Mouse (Mus musculus) spleen, postnatal 36 days (tissue): ENCODE measurements around the gene Il6ra.
"Not testable (repeated sequence)": the region's sequence is repeated elsewhere in the genome, so short reads cannot be mapped to it uniquely, and the experiment has no call there.

Experiments used
- DNase-seq, 2 experiments: peaks; one replicate each; pipeline ENCODE4 v3.0.0; 2022; ENCODE audit warnings: low spot score in 2 of 2, mixed read lengths in 1 of 2

The Il6ra gene

GRCm38 (mm10) chr3:89875781-89876180, 37.2 kb downstream of the Il6ra start:
- DNase-seq, result no peak

DNA sequence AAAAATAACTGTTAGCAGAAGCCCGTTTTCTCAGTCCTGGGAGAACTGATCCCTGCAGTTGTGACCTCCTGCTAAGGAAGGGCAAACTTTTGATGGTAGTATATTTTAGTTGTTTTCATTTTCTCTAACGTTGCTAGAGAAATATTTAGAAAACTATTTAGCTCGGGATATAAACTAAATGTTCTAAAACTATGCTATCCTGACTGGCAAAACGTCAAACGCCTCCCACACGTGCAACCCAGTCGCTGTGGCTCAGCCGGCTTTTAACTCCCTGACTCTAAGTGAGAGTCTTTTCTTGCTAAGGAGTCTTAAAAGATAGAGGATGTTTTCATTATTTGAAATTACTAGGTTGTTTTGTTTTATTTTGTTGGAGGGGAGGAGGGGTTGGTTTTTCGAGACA, 38.0 kb downstream of the Il6ra start:
- DNase-seq, result no peak

DNA sequence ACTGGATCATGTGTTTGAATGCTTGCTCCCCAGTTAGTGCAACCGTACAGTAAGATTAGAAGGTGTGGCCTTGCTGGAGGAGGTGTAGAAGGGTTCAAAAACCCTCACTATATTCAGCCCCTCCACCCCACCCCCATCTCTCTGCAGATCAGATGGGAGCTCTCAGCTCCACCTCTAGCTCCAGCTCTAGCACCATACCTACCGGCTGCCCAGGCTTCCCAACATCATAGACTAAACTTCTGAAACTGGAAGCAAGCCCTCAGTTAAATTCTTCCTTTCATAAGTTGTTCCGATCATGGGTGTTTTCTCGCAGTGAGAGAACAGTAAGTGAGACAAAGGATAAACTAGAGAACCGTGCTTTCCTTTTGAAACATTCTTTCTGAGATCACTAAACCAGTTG, 38.9 kb downstream of the Il6ra start:
- DNase-seq, result no peak

DNA sequence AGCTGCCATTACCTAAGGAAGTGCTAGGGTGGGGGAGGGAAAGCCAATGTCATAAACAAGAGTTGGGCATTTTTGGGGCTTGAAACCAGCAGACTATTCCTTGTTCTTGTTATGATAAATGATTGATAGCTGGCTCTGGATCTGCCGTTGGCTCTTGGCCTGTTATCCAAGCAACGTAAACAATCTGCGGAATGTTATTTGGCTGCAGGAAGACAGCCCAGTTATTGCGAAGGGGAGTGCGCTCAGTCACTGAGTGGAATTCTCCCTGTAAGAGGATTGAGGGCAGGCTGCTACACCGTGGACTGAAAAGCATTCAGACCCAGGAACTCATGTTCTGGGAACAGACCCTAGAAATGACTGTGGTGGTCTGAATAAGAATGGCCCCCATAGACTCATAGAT, 40.3 kb downstream of the Il6ra start:
- no peak for DNase-seq

- peak; percentile 69 to 71 for DNase-seq
Measured at GRCm38 (mm10) chr3:89872209-89872608, 40.8 kb downstream of the Il6ra start.

- DNase-seq, result no peak
Measured at GRCm38 (mm10) chr3:89871339-89871914, 41.6 kb downstream of the Il6ra start.

GRCm38 (mm10) chr3:89870472-89871271, 42.3 kb downstream of the Il6ra start:
- DNase-seq, result no peak

DNA sequence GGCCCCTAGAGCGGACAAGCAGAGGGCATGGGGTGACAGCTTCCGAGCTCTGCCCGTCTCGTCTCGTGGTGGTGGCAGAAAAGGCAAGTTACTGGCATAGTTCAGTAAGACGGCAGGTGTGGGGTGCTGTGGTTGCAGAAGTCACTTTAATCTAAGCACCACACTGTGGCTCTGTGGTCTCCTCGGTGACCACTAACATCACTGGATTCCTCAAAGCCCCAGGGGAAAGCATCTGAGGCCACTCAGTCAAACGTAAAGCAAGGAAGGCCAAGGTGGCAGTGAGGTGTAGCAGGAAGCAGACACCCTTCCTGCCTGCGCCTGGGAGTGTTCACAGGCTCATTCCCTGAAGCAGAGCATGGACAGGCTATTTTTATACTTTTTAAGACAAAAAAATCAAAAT, 43.4 kb downstream of the Il6ra start:
- DNase-seq, result peak; percentile 72 to 77

GRCm38 (mm10) chr3:89868956-89869355, 44.0 kb downstream of the Il6ra start:
- no peak for DNase-seq

- DNase-seq, result no peak
Measured at GRCm38 (mm10) chr3:89868357-89868756, 44.6 kb downstream of the Il6ra start.

GRCm38 (mm10) chr3:89867651-89868050, 45.3 kb downstream of the Il6ra start:
- DNase-seq, result no peak

GRCm38 (mm10) chr3:89865764-89866163, 47.2 kb downstream of the Il6ra start:
- no peak for DNase-seq

DNA sequence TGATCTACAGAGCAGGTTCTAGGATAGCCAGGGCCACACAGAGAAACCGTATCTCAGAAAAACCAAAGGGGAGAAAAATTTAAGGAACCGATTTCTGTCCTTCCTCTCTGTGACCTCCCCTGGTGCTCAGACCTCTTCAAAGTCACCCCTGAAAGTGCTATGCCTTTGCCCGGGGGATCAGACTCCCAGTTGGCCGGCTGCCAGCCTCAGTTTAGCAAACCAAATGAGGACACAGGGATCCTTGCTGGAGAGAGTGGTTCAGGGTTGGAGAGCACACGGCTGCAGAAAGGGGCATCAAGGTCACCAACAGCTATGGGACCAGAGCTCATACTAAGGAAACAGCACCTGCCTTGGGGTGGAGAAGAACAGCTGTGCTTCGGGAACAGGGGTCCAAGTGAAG, 48.0 kb downstream of the Il6ra start:
- no peak for DNase-seq

GRCm38 (mm10) chr3:89863716-89864509, 49.1 kb downstream of the Il6ra start:
- peak; percentile 49 to 53 for DNase-seq

DNA sequence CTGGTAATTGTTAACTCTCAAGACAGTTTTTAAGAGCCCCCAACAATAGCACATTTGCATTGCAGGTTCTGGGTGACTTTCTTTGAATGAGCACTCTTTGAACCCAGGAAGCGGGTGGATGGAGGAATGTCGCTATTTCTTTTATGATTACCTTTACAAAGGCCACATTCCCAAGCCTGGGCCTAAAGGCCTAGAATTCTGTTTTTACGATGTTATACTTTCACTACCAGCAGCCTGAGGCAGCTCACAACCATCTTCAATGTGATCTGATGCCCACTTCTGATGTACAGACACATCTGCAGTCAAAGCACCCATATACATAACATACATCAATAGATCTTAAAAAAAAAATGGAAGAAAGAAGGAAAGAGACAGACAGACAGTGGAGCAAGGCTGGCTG, 49.7 kb downstream of the Il6ra start:
- not testable (repeated sequence) for DNase-seq

DNA sequence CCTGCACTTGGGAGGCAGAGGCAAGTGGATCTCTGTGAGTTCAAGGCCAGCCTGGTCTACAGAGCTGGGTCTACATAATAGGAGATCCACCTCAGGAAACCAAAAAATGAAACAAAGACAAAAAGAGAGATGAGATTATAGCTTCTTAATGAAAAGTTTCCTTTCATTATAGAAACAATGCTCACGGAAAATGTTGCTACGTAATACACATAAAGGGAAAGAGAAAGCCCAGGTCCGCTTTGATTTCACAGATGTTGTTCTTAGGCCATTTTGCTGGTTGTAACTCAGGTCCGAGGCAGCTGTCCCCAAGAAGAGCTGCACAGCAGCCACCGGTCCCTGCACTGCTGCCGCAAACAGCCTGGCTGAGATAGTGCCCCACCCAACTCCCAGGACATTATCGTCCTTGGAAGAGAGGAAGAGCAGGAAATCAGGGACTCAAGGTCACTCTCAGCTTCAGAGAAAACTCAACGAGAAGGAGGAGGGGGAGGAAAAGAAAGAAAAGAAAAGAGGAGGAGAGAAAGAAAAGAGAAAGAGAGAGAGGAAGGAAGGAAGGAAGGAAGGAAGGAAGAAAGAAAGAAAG, 50.7 kb downstream of the Il6ra start:
- DNase-seq, result no peak

- DNase-seq, result no peak
Measured at GRCm38 (mm10) chr3:89861070-89861469, 51.9 kb downstream of the Il6ra start.

- DNase-seq, result no peak
Measured at GRCm38 (mm10) chr3:89860343-89860742, 52.7 kb downstream of the Il6ra start.

- DNase-seq, result no peak
Measured at GRCm38 (mm10) chr3:89859936-89860335, 53.1 kb downstream of the Il6ra start.

DNA sequence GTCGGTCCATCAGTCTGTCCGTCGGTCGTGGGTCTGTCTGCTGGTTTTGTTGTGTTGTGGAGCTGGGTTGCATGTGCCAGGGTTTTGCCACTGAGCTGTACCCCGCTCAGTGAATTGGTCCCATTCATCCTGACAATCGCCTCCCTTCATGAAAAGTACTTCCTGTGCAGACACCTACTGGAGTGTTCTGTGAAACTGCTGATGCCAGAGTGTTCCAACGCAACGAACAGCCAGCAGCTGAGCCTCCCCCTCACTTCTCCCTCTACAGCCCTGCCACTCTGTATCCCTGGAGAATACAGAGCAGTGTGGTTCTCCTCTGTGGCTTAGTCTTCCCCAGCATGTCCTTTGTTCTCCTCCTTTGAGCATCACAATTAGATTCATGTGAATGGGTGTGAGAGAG, 54.1 kb downstream of the Il6ra start:
- DNase-seq, result no peak

- no peak for DNase-seq
Measured at GRCm38 (mm10) chr3:89858123-89858522, 54.9 kb downstream of the Il6ra start.

DNA sequence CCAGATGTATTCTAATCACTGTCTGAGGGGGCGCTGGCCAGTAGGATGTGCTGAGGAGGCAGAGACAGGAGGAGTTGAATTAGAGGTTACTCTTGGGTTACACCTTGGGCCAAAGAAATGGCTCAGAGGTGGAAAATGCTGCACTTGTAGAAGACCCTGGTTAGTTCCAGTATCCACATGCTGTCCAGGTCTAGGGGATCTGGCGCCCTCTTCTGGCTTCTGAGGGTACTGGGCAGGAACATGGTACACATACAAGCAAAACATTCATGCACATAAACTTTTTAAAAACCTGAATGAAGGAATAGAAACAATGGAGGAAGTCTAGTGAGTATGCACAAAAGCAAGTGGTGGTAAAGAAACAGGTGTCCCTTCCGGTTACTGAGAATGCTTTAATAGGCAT, 55.6 kb downstream of the Il6ra start:
- DNase-seq, result no peak
